Mouse (Mus musculus): ENCODE results near the gene Zc3h14. TPM values are rescaled to one million over a fixed set of nuclear protein-coding genes. Genes with fewer than 3 reads are reported as not detected.

The Zc3h14 gene
- polyA plus RNA-seq, 1 experiment: 56.5 TPM

GRCm38 (mm10) chr12:98737801-98738350, 8.9 kb upstream of the Zc3h14 start:
- no peak for DNase-seq (ENCODE audit: low read depth)

DNA sequence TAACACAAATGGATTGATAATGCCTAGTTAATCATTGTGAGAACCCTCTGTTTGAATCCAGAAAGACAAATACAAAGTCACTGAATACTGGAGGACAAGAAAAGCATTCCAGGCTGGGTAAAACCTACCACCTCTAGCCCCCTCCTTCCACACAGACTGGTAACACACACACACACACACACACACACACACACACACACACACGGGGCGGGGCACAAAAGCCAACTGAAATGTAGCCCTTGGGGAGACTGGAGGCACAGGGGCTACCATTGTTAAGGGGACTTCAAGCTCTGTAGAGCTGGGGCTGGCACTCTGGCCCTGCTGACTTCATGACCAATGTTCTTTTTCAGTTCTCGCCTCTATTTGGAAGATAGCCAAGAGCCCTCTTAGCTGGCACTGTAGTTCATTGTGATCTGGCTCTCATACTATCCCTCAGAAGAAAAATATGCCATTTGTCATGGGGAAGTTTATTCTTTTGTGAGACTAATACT, 5.7 kb upstream of the Zc3h14 start:
- DNase-seq (ENCODE audit: low read depth): no peak

- no peak for DNase-seq (ENCODE audit: low read depth)
Measured at GRCm38 (mm10) chr12:98745626-98746025, 1.1 kb upstream of the Zc3h14 start.

- peak; percentile 55 for DNase-seq (ENCODE audit: low read depth)
Measured at GRCm38 (mm10) chr12:98746131-98746530, 633 bp upstream of the Zc3h14 start.

DNA sequence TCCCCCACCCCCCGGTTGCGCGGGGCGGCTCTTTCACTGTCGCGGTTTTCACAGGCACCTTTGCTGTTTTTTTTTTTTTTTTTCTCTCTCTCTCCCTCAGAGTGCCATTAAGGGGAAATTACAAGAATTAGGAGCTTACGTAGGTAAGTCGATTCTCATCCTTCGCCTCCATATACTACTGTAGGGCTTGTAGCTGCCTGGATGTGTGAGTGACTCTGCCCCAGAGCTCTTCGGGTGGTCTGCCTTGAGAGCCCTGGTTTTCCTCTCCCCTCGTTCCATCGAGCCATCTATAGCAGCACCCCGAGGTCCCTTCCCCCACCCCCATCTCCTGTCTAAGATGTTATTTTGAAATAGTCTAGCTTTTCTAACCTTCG, 603 bp downstream of the Zc3h14 start:
- no peak for DNase-seq (ENCODE audit: low read depth)

GRCm38 (mm10) chr12:98757636-98758035, 10.9 kb downstream of the Zc3h14 start:
- DNase-seq (ENCODE audit: low read depth): no peak

DNA sequence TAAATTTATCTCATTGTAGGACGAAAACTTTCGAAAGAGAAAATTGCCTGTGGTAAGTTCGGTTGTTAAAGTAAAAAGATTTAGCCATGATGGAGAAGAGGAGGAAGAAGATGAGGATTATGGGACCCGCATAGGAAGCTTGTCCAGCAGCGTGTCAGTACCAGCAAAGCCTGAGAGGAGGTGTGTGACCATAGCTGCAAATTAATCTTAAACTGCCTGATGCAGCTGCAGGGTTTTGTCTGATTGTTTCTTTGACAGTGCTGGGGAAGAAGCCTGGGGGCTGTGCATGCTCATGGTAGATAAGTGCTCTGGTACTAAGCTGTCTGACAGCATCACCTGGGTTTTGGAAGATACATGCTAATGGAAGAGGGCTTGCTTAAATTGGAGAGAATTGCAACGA, 12.9 kb downstream of the Zc3h14 start:
- no peak for DNase-seq (ENCODE audit: low read depth)

DNA sequence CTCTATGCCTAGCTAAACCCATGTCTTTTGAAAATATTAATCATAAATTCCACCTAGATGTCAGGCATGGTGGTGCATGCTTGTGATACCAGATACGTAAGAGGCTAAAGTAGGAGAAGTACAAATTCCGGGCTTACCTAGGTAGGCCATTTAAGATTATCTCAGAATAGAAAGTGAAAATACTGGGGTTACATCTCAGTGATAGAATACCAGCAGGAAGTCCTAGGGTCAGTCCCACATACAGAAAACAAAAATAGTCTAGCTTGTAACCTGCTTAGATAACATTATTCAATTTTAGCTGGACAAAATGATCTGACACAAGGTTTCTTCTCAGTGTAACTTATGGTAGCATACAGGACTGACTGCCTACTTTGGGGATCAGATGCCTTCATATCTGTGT, 19.5 kb downstream of the Zc3h14 start:
- no peak for DNase-seq (ENCODE audit: low read depth)

DNA sequence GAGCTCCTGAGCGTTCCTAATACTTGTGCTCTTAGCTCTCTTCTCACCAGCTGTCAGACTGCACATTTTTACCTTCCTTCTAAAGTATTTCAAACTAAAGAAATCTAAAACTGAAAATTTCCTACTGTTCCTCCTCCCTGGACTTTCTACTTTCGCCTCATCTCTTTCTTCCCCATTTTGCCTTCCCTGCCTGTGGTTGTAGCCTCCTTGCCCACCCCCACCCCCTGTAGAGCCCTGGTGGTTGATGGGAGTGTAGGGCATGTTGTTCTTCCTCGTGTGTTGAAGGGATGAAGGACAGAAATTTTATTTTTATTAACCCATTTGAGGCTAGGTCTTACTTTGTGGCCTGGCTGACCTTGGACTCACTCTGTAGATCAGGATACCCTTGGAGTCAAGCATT, 30.7 kb downstream of the Zc3h14 start:
- DNase-seq (ENCODE audit: low read depth): no peak

GRCm38 (mm10) chr12:98779148-98779547, 32.4 kb downstream of the Zc3h14 start:
- DNase-seq (ENCODE audit: low read depth): no peak

- DNase-seq (ENCODE audit: low read depth): no peak
Measured at GRCm38 (mm10) chr12:98784251-98784650, 37.5 kb downstream of the Zc3h14 start.

DNA sequence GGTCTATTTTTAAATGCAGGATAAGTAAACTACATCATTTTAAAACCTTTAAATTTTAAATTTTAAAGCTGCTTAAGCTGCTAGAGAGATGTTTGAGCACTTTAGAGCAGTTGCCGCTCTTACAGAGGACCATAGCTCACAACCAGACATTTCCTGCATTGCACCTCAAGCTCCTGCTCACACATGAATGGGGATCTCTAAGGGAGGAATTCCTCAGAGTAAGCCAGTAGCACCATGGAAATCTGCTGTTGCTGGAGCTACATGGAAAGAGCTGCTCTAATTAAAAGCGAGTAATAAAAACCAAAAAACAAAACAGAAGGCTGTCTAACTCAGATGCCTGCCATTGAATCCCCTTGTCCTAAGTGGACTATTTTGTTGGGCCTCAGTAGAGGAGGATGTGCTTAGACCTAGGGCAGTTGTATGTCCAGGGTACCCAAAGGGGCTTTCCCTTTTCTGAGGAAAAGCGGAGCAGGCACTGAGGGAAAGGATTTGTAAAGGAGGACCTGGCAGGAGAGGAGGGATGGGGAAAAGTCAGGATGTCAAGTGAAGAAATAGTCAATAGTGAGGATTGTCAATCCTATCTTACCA, 49.1 kb downstream of the Zc3h14 start:
- DNase-seq (ENCODE audit: low read depth): no peak

GRCm38 (mm10) chr12:98800334-98800733, 53.6 kb downstream of the Zc3h14 start:
- DNase-seq (ENCODE audit: low read depth): no peak

- DNase-seq (ENCODE audit: low read depth): no peak
Measured at GRCm38 (mm10) chr12:98802245-98802644, 55.5 kb downstream of the Zc3h14 start.

DNA sequence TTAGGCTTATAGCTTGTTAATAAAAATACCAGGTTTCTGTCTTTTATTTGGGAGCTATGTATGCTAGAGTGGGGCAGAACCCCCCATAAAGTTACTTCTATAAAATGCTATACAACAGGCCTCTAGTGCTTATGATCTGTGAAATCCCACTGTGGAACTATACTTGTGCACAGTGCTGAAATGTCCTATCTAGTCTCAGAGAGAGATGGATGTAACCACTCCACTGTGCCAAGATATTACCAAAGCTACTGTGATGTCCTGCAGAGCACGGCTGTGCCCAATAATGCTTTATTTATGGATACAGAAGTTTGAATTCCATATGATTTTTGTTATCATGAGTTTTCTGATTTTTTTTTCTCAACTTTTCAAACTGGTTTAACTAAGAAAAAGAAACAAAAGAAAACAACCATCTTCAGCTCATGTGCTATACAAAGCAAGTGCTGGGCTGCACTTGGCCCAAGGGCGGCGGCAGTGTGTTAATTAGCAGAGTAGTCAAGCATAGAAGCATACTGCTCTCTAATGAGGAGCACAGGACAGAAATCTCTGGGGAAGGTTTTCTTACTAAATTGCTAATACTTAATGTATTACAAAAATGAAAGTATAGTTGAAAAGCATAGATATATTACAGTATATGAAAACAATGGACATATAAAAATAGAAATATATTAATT, 57.4 kb downstream of the Zc3h14 start:
- no peak for DNase-seq (ENCODE audit: low read depth)

- no peak for DNase-seq (ENCODE audit: low read depth)
Measured at GRCm38 (mm10) chr12:98820781-98821180, 74.0 kb downstream of the Zc3h14 start.

- no peak for DNase-seq (ENCODE audit: low read depth)
Measured at GRCm38 (mm10) chr12:98831122-98831521, 84.4 kb downstream of the Zc3h14 start.

DNA sequence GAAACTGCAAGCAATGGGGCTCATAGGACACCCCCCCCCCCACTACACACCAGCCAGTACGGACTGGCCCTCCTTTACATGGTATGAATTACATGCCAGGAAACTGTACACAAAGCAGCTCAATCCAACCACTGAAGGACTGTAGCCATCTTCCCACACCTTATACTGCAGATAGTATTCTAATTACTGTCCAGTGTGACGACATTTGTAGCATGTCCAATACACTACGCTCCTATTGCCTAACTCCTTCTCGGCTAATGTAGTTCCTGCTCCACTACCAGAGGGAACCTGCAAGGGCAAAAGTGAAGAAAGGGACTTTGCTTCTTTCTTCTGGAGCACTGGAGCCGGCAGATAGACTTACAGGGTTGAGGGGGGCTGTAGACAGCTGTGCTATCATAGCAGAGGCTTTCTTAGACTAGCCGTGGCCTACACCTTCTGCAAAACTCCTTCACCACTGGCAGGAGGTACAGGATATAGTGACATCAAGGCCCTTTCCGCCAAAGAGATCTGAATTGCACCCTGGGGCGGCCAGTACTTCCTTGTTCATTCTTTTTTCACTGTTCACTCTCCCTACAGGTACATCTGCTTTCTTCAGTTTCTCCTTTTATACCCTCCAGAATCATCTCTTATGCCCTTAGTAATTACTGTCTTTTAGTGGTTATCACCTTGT, 86.3 kb downstream of the Zc3h14 start:
- DNase-seq (ENCODE audit: low read depth): peak; percentile 34

- peak; percentile 46 for DNase-seq (ENCODE audit: low read depth)
Measured at GRCm38 (mm10) chr12:98833901-98834300, 87.1 kb downstream of the Zc3h14 start.

GRCm38 (mm10) chr12:98834879-98835278, 88.1 kb downstream of the Zc3h14 start:
- no peak for DNase-seq (ENCODE audit: low read depth)

- DNase-seq (ENCODE audit: low read depth): no peak
Measured at GRCm38 (mm10) chr12:98835466-98835865, 88.7 kb downstream of the Zc3h14 start.
